Mouse (Mus musculus) kidney, embryonic 15.5 days (tissue): Measurements from ENCODE around the gene Med16. TPM values are rescaled to one million over a fixed set of nuclear protein-coding genes. Genes with fewer than 3 reads are reported as not detected.
A peak's percentile ranks its signal among the peaks of the same experiment; 100 is the strongest.

Experiments used
- ATAC-seq: fragments of 200-750 bp; cut with Nextera tagmentation; replicated peaks from 2 replicates; pipeline ENCODE4 v1.8.0; 2017; ENCODE audit warnings: moderate TSS enrichment; ENCODE audit not compliant: low FRiP score
- H3K27ac ChIP-seq: fragments of 300-500 bp; sonication (generic); 2 replicates; pipeline ENCODE4 v1.5.1; 2015; ENCODE audit warnings: mild to moderate bottlenecking, inconsistent platforms
- H3K27me3 ChIP-seq: fragments of 300-500 bp; sonication (generic); 2 replicates; pipeline ENCODE4 v1.6.1; 2015; ENCODE audit warnings: inconsistent platforms
- H3K36me3 ChIP-seq: fragments of 300-500 bp; sonication (generic); 2 replicates; pipeline ENCODE4 v1.6.1; 2015; ENCODE audit warnings: inconsistent platforms
- H3K4me1 ChIP-seq: fragments of 300-500 bp; sonication (generic); 2 replicates; pipeline ENCODE4 v1.6.1; 2015; ENCODE audit warnings: inconsistent platforms
- H3K4me2 ChIP-seq: fragments of 300-500 bp; sonication (generic); 2 replicates; pipeline ENCODE4 v1.6.1; 2015; ENCODE audit warnings: moderate library complexity, mild to moderate bottlenecking, inconsistent platforms
- H3K4me3 ChIP-seq: fragments of 300-500 bp; sonication (generic); replicated peaks from 2 replicates; pipeline ENCODE4 v1.5.1; 2015; ENCODE audit warnings: mild to moderate bottlenecking, inconsistent platforms
- H3K9ac ChIP-seq: fragments of 300-500 bp; sonication (generic); 2 replicates; pipeline ENCODE4 v1.6.1; 2015; ENCODE audit warnings: mild to moderate bottlenecking, inconsistent platforms
- H3K9me3 ChIP-seq: fragments of 300-500 bp; sonication (generic); replicated peaks from 2 replicates; pipeline ENCODE4 v1.6.1; 2016; ENCODE audit warnings: inconsistent platforms
- WGBS: fragments of 180-500 bp; shearing (Covaris S2); methylation state at CpG from one replicate; pipeline ENCODE4 v1.1.7; 2015; ENCODE audit warnings: mixed read lengths; 5-methylcytosine and 5-hydroxymethylcytosine counted together
- polyA plus RNA-seq: library from polyadenylated mRNA; unstranded; fragments of >200 nt; fragmentation: Nextera tagmentation; extraction: Ambion mirVana; gene quantifications from 2 replicates; pipeline ENCODE4 v1.2.1, GENCODE M21; 2015

The Med16 gene
- polyA plus RNA-seq, 1 experiment from 2014 or later = 70.7 TPM

DNA sequence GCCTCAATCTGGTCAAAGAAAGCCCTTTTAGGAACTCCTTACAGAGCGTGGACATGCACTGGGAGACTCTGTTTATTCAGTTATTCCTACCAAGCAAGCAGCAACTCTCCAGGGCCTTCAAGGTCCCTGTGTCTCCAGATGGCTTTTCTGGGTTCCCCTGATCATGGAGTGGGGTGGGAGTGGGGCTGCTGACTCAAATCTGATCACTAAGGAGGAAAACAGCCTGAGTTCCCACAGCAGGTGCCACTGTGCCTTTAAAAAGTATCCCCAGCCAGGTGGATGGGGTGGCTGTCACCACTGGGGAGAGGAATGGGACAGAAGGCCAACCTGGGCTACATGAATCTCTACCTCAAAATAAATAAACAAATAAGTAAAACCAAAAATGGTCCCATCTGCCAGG lies 34.3 kb upstream of the Med16 start:
- peak overlapping the region; percentile 94 for H3K27ac ChIP-seq
- 90% methylated on average over 1 of the region's 1 CpGs for WGBS
- H3K4me2 ChIP-seq = no peak overlapping the region
- H3K27me3 ChIP-seq = no peaks in the 10 kb centered on the region
- peaks cover 27% of the 10 kb centered on the region for H3K36me3 ChIP-seq
- no peak for ATAC-seq
- H3K9me3 ChIP-seq = no peaks in the 10 kb centered on the region
- no peak overlapping the region for H3K9ac ChIP-seq
- H3K4me1 ChIP-seq = peaks cover 82% of the 10 kb centered on the region
- no peak overlapping the region for H3K4me3 ChIP-seq

- no peak for ATAC-seq
- 51% methylated on average over 7 of the region's 7 CpGs for WGBS
- Histone ChIP-seq H3K27me3 (no peaks in the 10 kb centered on the region), H3K4me1 (peaks cover 84% of the 10 kb centered on the region), H3K36me3 (peaks cover 32% of the 10 kb centered on the region), H3K4me3 (no peak overlapping the region), H3K27ac (no peak overlapping the region), H3K9me3 (no peaks in the 10 kb centered on the region), H3K9ac (no peak overlapping the region), H3K4me2 (no peak overlapping the region)
Measured at GRCm38 (mm10) chr10:79940749-79941148, 32.0 kb upstream of the Med16 start.

GRCm38 (mm10) chr10:79937775-79938526 lies 29.2 kb upstream of the Med16 start:
- ATAC-seq = peak; percentile 73
- H3K27me3 ChIP-seq = no peaks in the 10 kb centered on the region
- H3K4me3 ChIP-seq = no peak overlapping the region
- WGBS = 53% methylated on average over 11 of the region's 11 CpGs
- H3K4me2 ChIP-seq = peak overlapping the region; percentile 10; the same call in 1 of the 2 replicates
- H3K4me1 ChIP-seq = peaks cover 84% of the 10 kb centered on the region
- H3K36me3 ChIP-seq = peaks cover 52% of the 10 kb centered on the region
- no peaks in the 10 kb centered on the region for H3K9me3 ChIP-seq
- H3K27ac ChIP-seq = peak overlapping the region; percentile 91
- no peak overlapping the region for H3K9ac ChIP-seq

- H3K4me3 ChIP-seq = no peak overlapping the region
- ATAC-seq = no peak
- H3K9me3 ChIP-seq = no peaks in the 10 kb centered on the region
- 0 out of 2 replicates have a peak overlapping the region, but pooled peaks have one; percentile 0 for H3K9ac ChIP-seq
- peak overlapping the region; percentile 13; the same call in 1 of the 2 replicates for H3K4me2 ChIP-seq
- no peaks in the 10 kb centered on the region for H3K27me3 ChIP-seq
- H3K4me1 ChIP-seq = peaks cover 89% of the 10 kb centered on the region
- peak overlapping the region; percentile 91 for H3K27ac ChIP-seq
- peaks cover 58% of the 10 kb centered on the region for H3K36me3 ChIP-seq
- 63% methylated on average over 27 of the region's 27 CpGs for WGBS
Measured at GRCm38 (mm10) chr10:79936911-79937441, 28.3 kb upstream of the Med16 start.

DNA sequence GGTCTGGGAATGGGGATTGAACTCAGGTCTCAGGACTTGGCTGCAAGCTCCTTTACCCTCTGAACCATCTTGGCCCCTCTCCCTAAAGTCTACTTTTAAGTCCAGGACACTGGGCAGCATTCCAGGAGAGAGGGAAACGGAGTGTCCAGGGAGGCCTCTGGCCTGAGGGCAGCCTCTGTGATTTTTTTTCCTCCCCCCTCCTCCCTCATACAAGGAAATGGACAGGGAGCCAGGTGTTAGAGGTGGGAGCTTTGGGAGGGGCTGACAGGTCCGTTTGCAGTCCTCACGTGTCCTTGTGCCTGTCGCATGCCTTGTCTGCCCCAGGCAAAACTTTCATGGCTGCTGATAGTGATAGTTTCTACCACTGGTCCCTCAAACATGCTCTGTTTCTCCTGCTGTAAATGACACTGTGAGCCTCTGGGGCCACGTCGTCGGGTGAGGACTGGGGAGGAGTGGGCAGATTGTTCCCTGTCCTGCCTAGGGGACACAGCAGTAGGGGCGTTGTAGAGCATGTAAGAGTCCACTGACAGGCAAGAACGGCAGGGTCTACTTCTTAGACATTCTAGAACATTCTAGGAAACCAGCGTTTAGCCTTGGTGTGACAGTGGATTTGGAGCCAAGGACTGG lies 27.7 kb upstream of the Med16 start:
- 0 out of 2 replicates have a peak overlapping the region, but pooled peaks have one; percentile 0 for H3K9ac ChIP-seq
- no peak for ATAC-seq
- 0 out of 2 replicates have a peak overlapping the region, but pooled peaks have one; percentile 13 for H3K4me2 ChIP-seq
- peaks cover 58% of the 10 kb centered on the region for H3K36me3 ChIP-seq
- no peak overlapping the region for H3K4me3 ChIP-seq
- H3K27ac ChIP-seq = peak overlapping the region; percentile 91
- H3K4me1 ChIP-seq = peaks cover 95% of the 10 kb centered on the region
- no peaks in the 10 kb centered on the region for H3K27me3 ChIP-seq
- WGBS = 53% methylated on average over 10 of the region's 10 CpGs
- no peaks in the 10 kb centered on the region for H3K9me3 ChIP-seq

GRCm38 (mm10) chr10:79934794-79935569 lies 26.3 kb upstream of the Med16 start:
- Histone ChIP-seq H3K9me3 (no peaks in the 10 kb centered on the region), H3K27me3 (no peaks in the 10 kb centered on the region), H3K36me3 (peaks cover 58% of the 10 kb centered on the region), H3K4me3 (no peak overlapping the region), H3K4me1 (peaks cover 100% of the 10 kb centered on the region), H3K27ac (0 out of 2 replicates have a peak overlapping the region, but pooled peaks have one; percentile 82), H3K9ac (no peak overlapping the region), H3K4me2 (0 out of 2 replicates have a peak overlapping the region, but pooled peaks have one; percentile 24)
- no peak for ATAC-seq
- 82% methylated on average over 16 of the region's 16 CpGs for WGBS

DNA sequence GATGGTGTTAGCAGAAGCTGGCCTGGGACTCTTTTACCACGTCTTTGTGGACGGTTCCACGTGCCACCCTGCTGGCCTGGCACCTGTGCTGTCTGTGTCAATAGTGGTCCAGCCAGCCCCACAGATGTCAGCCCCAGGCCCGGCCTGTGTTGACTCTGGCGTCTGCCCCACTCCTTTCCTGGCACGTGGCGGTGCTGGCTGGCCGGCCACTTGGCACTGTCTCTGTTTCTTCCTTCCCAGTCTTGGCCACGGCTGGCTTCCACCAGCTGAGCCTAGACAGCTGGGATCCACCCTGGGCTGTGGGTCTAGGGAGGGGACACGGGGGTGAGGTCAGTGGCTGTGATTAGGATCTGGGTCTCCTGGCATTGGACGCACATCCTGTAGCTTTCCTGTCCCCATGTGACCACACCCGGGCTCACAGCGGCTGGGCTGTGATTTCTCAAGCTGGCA lies 25.6 kb upstream of the Med16 start:
- peak overlapping the region; percentile 82 for H3K27ac ChIP-seq
- H3K9me3 ChIP-seq = no peaks in the 10 kb centered on the region
- 58% methylated on average over 13 of the region's 13 CpGs for WGBS
- no peaks in the 10 kb centered on the region for H3K27me3 ChIP-seq
- H3K4me3 ChIP-seq = no peak overlapping the region
- peaks cover 100% of the 10 kb centered on the region for H3K4me1 ChIP-seq
- H3K36me3 ChIP-seq = peaks cover 58% of the 10 kb centered on the region
- 0 out of 2 replicates have a peak overlapping the region, but pooled peaks have one; percentile 24 for H3K4me2 ChIP-seq
- ATAC-seq = peak; percentile 19; the same call in 1 of the 2 replicates
- H3K9ac ChIP-seq = no peak overlapping the region

- no peak for ATAC-seq
- peaks cover 100% of the 10 kb centered on the region for H3K4me1 ChIP-seq
- H3K4me2 ChIP-seq = no peak overlapping the region
- H3K27me3 ChIP-seq = no peaks in the 10 kb centered on the region
- peaks cover 58% of the 10 kb centered on the region for H3K36me3 ChIP-seq
- no peak overlapping the region for H3K4me3 ChIP-seq
- WGBS = 65% methylated on average over 6 of the region's 6 CpGs
- H3K9ac ChIP-seq = no peak overlapping the region
- H3K27ac ChIP-seq = peak overlapping the region; percentile 82
- no peaks in the 10 kb centered on the region for H3K9me3 ChIP-seq
Measured at GRCm38 (mm10) chr10:79933861-79934260, 25.1 kb upstream of the Med16 start.

DNA sequence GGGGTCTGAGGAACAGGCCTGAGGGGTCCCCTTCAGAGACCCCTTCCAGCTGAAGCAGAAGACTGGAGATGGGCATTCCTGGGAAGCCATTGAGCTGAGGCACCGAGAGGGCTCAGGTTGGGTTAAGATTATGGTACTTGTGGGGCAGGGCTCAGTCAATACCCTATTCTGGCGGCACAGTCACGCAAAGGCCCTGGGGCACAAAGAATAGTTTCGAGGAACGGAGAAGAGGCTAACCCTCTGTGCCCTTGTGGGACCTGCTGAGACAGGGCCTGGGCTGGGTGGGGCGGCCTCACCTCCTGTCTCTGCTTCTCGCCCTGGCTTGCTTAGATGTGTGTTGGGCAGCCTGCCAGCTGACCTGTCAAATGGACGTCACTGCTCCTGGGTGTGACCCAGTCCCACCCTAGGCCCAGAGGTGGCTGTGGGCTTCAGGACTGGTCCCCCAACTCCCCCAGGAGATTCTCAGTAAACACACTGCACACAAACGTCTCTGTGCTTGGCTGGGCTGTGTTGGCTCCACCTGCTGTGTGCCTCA lies 24.5 kb upstream of the Med16 start:
- no peak for ATAC-seq
- H3K27ac ChIP-seq = peak overlapping the region; percentile 82
- H3K36me3 ChIP-seq = peaks cover 58% of the 10 kb centered on the region
- WGBS = 66% methylated on average over 9 of the region's 9 CpGs
- H3K4me1 ChIP-seq = peaks cover 98% of the 10 kb centered on the region
- peak overlapping the region; percentile 6; the same call in 1 of the 2 replicates for H3K4me3 ChIP-seq
- H3K9me3 ChIP-seq = no peaks in the 10 kb centered on the region
- H3K9ac ChIP-seq = no peak overlapping the region
- no peaks in the 10 kb centered on the region for H3K27me3 ChIP-seq
- peak overlapping the region; percentile 26; the same call in 1 of the 2 replicates for H3K4me2 ChIP-seq

DNA sequence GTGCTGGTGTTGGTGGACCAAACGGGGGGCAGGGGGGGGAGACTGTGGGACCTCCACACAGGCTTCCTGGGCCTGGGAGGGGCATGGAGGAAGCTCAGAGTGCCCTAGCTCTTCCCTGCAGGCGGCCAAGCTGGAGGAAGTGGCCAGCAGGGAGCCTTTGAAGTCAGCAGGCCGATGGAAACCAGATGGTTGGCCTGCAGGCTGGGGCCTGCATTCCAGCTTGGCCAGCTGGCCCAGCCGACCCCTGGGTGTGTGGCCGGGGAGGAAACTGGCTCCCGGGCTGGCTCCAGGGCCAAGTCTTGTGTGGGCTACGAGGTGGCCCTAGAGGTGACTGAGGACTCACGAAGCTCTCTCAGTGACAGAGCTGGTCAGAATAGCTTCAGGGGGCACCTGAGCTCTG lies 24.0 kb upstream of the Med16 start:
- Histone ChIP-seq H3K4me1 (peaks cover 94% of the 10 kb centered on the region), H3K4me3 (peak overlapping the region; percentile 6; the same call in 1 of the 2 replicates), H3K27me3 (no peaks in the 10 kb centered on the region), H3K9me3 (no peaks in the 10 kb centered on the region), H3K36me3 (peaks cover 55% of the 10 kb centered on the region), H3K9ac (no peak overlapping the region), H3K27ac (peak overlapping the region; percentile 82), H3K4me2 (peak overlapping the region; percentile 26)
- WGBS = 14% methylated on average over 8 of the region's 8 CpGs
- ATAC-seq = peak; percentile 27; the same call in 1 of the 2 replicates

DNA sequence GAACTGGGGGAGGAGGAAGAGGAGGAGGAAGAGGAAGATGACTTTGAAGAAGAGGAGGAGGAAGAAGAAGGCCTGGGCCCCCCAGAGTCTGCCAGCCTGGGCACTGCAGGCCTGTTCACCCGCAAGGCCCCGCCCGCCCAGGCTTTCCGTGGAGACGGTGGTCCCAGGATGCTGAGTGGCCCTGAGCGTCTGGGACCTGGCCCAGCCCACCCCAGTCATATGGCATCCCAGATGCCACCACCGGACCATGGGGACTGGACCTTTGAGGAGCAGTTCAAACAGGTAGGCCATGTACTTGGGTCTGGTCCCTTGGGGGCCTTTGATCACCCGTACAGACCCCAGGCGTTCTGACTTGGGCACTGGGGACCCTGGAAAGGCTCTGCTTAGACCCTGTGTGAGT lies 23.1 kb upstream of the Med16 start:
- ATAC-seq = no peak
- H3K27ac ChIP-seq = no peak overlapping the region
- H3K27me3 ChIP-seq = no peaks in the 10 kb centered on the region
- H3K4me2 ChIP-seq = no peak overlapping the region
- no peaks in the 10 kb centered on the region for H3K9me3 ChIP-seq
- WGBS = 83% methylated on average over 9 of the region's 9 CpGs
- peaks cover 85% of the 10 kb centered on the region for H3K4me1 ChIP-seq
- H3K9ac ChIP-seq = no peak overlapping the region
- H3K4me3 ChIP-seq = no peak overlapping the region
- peaks cover 54% of the 10 kb centered on the region for H3K36me3 ChIP-seq
